Mouse (Mus musculus) lung, postnatal 25 days (tissue): ENCODE results near the gene Olfr974.
"Not testable (repeated sequence)": the region's sequence is repeated elsewhere in the genome, so short reads cannot be mapped to it uniquely, and the experiment has no call there.

Source experiments
- DNase-seq: peaks from one replicate; pipeline ENCODE4 v3.0.0; 2022; ENCODE audit warnings: low spot score

The Olfr974 gene

DNA sequence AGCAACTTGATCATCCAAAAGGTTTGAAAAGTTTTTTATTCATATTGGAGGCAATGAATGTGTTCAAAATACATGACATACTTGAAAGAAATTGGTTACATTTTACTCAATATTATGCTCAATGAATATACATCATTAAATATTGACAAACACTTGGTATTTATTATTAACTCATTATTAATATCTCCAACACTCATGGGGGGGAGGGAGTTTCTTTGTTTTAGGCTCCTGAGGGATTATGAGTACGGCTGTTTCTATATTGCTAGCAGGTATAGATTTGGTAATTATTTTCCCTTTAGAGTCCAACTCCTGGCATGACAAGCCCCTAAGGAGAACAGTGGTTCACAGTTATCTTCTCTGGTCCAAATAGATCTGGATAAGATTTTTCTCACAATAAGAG lies at the start of gene Olfr974:
Gene Olfr974 (plus strand): TSS at position 301 of the 400 bp plus-strand sequence.
- no peak for DNase-seq

DNA sequence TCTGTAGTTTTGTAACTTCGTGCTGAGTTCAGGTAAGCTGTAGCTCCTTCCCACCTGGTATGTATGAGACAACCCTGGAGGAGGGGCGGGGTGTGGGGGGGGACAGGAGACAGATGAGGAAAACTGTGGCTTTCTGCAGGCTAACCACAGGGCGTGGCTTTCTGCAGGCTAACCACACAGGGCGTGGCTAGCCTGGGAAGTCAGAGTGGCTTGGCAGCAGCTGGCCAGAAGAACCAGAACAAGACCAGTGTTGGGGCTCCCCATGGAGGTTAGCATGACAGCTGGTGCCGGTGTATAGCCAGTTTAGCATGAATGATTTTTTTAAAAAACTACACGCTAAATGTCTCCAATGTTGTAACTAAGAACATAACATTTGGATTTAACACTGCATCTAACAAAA lies 32.2 kb upstream of the Olfr974 start:
- no peak for DNase-seq

DNA sequence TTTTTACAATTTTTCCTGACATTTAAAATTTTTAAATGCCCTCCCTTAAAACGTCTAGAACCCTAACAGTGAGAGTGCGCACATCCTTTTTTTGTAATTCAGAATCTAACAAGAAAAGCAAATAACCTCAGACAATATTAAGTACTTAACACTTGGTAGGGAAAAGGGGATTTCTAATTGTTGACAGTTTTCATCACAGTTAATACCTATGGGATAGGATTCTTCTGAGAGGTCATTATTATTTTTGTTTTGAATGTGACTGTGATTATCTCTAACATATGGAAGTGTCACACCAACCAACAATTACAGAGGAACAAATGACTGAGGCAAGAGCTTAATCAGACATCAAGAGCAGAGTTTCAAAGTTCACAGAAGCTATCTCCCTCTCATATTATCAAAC lies 30.3 kb upstream of the Olfr974 start, which contains the start of gene Olfr229:
Gene Olfr229 (plus strand): TSS at position 301 of the 400 bp plus-strand sequence.
- no peak for DNase-seq

DNA sequence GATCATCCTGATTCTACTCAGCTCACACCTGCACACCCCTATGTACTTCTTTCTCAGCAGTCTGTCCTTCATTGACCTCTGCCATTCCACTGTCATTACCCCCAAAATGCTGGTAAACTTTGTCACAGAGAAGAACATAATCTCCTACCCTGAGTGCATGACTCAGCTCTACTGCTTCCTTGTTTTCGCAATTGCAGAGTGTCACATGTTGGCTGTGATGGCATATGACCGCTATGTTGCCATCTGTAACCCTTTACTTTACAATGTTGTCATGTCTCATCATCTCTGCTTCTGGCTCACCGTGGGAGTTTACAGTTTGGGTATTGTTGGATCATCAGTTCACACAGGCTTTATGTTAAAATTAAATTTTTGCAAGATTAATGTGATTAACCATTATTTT lies 27.4 kb upstream of the Olfr974 start:
- DNase-seq: no peak

DNA sequence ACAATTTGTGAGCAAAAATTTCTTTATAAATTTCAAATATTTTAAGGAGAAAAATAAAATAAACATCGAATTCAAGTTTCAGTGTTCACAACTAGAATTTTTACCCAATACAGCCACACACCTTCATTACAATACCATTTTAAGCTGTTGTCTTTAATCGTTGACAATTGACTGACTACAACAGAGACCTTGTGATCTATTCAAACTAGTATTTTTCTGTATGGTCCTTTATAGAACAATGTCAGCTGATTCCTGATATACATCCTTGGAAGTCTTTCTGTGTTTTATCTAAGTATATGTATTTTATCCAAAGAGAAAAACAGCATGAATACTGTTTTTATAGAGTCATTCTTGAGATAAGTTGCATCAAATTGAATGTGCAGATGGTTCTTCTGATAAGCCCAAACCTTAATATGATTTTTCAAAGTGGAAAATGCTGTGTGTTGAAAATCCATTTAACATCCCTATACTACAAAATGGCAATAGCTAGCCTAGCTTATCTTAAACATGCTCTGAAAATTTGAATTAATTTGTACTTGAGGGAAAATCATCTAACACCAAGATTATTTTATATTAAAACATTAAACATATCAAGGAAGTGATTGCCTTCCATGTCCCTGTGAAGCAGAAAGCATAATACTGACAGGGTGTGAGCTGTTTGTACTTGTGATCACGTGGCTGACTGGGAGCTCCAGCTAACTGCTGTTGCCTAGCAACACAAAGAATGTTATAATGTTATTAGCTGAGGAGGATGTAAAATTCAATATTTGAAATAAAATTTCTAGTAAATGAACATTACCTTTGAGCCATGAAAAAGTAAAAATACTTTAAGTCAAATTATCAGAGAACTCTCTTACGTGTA lies 9.1 kb upstream of the Olfr974 start:
- DNase-seq: not testable (repeated sequence)

DNA sequence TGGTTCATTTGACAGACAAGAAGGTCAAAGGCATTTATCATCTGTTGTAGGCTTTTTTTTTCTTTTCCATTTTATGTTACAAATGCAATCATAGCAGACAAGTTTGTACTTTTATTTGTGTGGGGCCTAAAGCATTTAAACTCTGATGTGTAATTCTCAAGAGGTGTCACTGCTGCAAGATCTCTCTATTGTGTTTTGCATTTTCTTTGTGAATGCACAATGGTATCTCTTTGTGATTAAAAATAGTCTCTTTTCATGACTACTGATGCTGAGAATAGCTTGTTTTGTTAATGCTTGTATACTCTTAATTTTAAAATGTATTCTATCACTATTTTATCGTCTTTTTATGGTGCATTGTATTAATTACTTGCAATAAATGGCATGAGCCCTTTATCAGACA lies 8.5 kb upstream of the Olfr974 start:
- not testable (repeated sequence) for DNase-seq

DNA sequence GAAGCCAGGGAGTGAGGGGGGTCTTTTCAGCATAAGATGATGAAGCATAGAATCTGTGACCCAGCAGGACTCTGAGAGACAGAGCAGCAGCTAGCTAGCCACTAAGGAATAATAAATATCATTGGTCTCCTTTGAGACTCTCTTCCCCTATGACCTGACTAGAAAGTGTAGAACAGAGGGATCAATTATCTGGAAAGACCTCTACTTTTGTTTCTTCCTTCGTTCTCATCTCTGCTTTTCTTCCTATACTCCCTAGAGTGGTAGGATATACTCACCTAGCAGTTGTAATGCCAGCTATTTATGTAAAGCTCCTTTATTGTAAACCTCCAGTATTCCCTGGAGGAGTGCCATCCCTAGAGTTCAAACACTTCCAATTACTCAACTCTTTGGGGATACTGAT lies 14.6 kb downstream of the Olfr974 start, which contains the start of gene Olfr975:
Gene Olfr975 (minus strand): TSS at position 101 of the 400 bp plus-strand sequence.
- DNase-seq: no peak

DNA sequence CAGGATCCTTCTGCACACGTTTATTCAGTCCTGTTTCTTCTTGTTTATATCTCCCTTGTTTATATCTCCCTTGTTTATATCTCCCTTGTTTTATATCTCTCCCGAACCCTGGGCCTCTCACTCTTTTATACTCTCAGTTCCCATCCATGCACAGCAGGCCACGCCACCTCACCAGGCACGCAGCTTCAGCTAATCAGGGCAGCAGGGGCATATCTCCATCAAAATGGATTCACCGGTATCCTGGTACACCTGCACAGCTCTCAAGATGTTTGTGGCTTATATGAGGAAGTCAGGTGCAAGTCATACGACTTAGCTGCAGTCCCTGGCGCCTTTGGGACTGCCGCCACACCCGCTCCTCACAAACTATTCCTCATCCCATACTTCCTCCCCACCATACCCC lies 23.7 kb downstream of the Olfr974 start, which contains the start of gene Olfr976:
Gene Olfr976 (minus strand): TSS at position 101 of the 400 bp plus-strand sequence.
- DNase-seq: not testable (repeated sequence)

DNA sequence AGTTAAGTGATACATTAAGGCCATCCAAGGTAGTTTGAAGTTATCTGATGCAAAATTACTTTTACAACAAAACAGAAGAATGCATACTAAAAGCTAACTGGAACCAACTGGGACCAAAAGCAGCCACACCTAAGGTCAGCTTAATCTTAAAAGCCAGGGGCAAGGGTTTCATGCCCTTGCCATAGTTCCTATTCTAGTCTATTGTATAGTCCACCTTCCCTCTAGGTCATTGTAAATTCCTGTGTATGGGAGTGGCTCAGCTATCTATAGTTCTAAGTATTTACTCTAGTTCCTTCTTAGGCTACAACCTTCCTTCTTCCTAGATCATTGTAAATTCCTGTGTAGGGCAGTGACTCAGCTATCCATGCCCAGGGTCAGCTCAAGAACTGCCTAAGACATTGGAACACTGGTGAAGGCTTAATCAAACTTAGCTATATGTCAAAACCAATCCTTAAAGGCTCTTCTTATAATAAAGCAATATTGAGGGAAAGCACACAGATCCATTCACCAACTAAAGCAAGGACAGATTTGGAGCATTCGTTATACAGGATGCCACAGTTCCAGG lies 39.4 kb downstream of the Olfr974 start:
- DNase-seq: not testable (repeated sequence)

DNA sequence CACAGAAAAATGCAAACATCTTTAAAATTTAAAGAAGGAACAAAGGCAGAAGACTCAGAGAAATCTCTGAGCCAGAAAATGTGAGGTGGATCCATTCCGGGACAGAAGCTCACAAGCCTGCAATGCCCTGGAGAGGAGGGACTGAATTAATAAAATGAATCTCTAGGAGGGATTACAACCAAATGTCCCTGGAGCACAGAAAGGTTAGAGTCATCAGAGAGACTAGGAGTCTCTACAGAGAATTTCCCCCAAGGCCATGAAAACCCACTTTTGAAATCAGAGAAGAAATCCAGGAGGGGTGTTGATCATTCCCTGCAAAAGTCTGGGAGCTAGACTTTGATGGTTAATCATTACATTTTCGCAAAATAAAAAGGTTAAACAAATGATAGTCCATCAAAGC lies 54.5 kb downstream of the Olfr974 start, which contains the start of gene Olfr978:
Gene Olfr978 (plus strand): TSS at position 301 of the 400 bp plus-strand sequence.
- DNase-seq: no peak
